Mouse (Mus musculus) thymus, postnatal 10 days (tissue): ENCODE measurements around the gene Rps6ka2.
"Not testable (repeated sequence)": the region's sequence is repeated elsewhere in the genome, so short reads cannot be mapped to it uniquely, and the experiment has no call there.

Experiments
- DNase-seq, 2 experiments: peaks; one replicate each; pipeline ENCODE4 v3.0.0; 2021; ENCODE audit warnings: low spot score in 2 of 2

Gene Rps6ka2

DNA sequence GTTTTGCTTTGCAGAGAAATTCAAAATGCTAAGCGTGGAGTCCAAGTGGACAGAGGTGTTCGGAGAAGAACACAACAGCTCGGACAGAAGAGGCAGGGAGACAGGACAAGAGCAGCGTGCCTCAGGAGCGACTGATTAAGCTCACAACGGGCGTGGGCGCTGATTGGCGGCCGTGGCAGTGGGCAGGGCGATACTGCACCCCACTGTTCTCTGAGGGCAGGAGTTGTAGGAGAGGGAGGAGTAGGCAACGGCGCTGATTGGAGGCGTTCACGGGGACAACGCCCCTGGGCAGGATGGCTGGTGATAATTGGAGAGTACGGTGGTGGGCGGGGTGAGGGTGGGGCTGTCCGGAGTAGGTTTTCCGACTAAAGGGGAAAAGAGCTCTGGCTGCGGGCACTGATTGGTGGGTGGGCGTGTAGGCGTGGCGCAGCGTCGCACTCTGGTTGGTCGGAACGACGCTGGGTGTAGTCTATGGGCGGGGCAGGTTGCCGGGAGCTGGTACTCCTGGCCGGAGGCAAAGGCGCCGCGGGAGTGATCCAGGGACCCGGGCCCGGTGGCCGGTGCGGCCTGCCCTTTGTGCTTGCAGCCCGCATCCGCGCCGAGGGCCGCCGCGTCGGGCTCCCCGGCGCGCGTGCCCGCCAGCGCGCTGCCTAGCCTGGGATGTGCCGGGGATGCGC lies at the start of gene Rps6ka2:
TSS of gene Rps6ka2 (plus strand) at position 489 of the 677 bp plus-strand sequence.
- peak; percentile 93 to 96 for DNase-seq

- DNase-seq = not testable (repeated sequence)
Observed at GRCm38 (mm10) chr17:7120835-7121234, 49.1 kb upstream of the Rps6ka2 start.

GRCm38 (mm10) chr17:7122554-7122953 lies 47.4 kb upstream of the Rps6ka2 start:
- not testable (repeated sequence) for DNase-seq

- DNase-seq = not testable (repeated sequence)
Observed at GRCm38 (mm10) chr17:7126475-7126874, 43.4 kb upstream of the Rps6ka2 start.

DNA sequence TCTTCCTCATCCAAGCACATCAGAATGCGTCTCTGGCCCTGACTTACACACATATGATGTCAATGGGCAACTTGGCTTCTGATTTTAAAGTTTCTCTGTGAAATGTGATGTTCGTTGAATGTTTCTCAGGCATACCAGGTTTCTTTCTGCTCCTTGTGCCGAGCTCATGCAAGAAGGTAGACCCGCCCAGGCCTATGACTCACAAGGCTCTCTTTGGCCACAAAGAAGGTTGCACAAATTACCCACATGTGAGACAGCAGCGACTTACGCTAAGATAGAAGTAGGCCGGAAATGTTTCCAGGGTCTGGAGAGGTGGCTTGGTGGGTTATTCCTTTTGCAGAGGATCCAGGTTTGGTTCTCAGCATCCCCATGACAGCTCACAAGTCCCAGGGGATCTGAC lies 35.9 kb upstream of the Rps6ka2 start:
- DNase-seq = not testable (repeated sequence)

DNA sequence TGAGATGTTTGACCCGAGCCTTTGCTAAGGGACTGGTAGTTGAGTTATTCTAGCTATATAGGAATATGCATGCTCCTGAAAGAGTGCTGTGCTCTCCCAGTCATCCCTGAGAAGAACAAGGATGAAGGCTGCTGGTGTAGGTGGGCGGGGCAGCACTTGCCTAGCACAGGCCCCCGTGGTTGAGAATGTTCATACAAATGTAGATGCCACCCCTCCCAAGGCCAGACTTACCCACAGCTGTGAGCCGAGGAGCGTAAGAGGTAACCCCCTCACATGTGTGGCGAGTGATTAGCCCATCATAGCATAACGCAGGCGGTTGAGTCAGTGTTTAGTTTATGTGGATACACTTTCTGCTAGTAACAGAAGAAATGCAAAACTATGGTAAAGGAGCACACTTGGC lies 34.6 kb upstream of the Rps6ka2 start:
- not testable (repeated sequence) for DNase-seq

DNA sequence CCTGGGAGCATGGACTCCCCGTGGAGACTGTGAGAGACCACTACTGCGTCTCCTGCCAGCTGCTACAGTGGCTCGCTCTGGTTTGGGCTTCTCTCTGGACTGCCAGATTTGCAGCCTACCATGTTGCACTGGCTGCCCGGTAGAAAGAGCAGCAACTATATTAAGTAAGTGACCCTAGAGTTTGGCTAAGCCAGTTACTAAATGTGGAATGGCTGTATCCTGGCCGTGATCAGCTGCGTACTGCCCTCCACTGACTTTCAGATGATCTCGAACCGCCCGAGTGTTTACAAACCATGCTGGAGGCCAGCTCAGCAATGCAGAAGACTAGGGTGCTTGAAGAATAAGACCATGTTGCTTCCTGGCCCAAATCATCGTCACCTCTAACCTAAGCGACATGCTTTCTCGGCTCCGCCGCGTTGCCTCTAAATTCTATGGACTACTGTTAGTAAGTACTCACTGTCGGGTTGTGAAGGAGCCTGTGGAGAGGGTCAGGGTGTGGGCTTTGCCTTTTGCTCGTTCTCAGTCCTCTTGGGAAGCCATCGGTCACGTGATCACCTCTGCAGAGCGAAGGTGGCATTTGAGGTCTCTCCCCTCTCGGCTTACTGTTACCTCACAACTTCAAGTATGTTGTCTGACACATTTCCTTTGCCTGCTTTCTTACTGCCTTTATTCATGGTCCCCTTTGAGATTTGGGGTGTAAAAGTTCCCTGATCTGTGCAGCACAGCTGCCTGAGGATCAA lies 31.6 kb upstream of the Rps6ka2 start:
- no peak for DNase-seq

GRCm38 (mm10) chr17:7140399-7141174 lies 29.3 kb upstream of the Rps6ka2 start:
- DNase-seq = no peak

DNA sequence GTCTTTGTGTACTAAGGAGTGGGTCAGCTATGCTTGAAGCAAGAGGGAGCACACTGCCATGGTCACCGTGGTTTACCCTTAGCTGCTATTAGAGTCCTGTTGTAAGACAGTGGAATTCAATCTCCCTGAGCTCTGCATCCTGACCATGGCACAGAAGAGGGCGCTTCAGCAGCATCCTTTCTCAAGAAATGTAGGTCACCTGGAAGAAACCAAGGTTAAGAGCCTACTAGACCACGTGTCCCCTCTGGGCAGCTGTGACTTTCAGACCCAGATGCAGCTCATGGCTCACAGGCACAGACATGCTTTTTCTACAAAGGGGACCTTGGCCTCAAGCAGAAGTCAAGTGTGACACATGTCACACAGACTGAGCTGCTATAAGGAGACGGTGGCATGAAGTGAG lies 27.5 kb upstream of the Rps6ka2 start:
- DNase-seq = peak; percentile 25 to 32

GRCm38 (mm10) chr17:7143885-7144518 lies 25.9 kb upstream of the Rps6ka2 start:
- DNase-seq = no peak

DNA sequence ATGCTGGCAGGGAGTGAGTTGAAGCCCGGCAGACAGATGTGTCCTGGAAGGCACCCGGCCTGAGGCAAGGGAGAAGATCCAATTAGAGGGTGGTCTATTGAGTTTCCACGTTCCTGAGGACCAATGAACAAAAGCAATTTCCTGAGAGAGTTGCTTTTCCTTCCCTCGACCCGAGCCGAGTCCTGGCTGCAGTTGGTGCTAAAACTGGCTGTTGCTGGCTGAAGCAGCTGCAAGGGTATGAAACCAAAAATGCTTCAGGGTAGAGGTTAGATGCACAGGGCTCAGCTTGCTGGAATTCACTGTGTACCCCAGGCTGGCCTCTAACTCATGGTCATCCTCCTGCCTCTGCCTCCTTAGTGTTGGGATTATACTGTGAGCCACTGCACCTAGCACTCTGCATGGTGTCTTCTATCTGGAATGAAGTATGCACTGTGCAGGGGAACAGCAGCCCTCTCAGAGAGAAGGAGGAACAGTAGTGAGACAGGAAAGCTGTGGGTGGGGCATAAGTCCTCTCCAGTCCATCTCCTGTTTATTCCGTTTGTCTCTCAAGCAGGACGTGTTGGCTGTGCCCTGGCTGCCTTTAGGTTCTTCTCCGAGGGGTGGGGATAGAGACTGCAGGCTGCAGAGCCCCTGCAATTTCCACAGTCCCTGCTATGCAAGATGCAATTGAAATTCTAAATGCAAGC lies 24.4 kb upstream of the Rps6ka2 start:
- DNase-seq = no peak

GRCm38 (mm10) chr17:7146479-7146878 lies 23.4 kb upstream of the Rps6ka2 start:
- no peak for DNase-seq

GRCm38 (mm10) chr17:7147920-7148321 lies 22.0 kb upstream of the Rps6ka2 start:
- DNase-seq = peak in 1 of 2 experiments; percentile 11

GRCm38 (mm10) chr17:7149328-7150195 lies 20.4 kb upstream of the Rps6ka2 start:
- DNase-seq = no peak

- no peak for DNase-seq
Observed at GRCm38 (mm10) chr17:7151446-7152100, 18.3 kb upstream of the Rps6ka2 start.

- no peak for DNase-seq
Observed at GRCm38 (mm10) chr17:7152662-7153061, 17.3 kb upstream of the Rps6ka2 start.

DNA sequence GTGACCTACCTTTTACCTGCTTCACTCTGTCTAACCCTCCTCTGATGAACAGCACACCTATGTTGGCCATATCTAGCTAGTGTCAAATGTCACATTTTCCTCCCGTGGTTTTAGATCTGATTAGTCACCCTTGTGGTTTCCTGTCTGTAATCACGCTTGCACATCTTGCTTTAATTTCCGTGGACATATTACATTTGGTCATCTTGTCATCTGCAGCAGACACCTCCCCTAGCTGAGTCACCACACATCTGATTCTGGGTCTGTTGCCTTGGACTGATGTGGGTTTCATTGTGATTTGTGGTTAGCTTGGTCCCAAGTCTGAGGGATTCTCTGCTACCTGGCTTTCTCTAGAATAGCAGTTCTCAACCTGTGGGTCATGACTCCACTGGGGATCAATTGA lies 6.0 kb upstream of the Rps6ka2 start:
- DNase-seq = no peak

- no peak for DNase-seq
Observed at GRCm38 (mm10) chr17:7165524-7165923, 4.4 kb upstream of the Rps6ka2 start.

DNA sequence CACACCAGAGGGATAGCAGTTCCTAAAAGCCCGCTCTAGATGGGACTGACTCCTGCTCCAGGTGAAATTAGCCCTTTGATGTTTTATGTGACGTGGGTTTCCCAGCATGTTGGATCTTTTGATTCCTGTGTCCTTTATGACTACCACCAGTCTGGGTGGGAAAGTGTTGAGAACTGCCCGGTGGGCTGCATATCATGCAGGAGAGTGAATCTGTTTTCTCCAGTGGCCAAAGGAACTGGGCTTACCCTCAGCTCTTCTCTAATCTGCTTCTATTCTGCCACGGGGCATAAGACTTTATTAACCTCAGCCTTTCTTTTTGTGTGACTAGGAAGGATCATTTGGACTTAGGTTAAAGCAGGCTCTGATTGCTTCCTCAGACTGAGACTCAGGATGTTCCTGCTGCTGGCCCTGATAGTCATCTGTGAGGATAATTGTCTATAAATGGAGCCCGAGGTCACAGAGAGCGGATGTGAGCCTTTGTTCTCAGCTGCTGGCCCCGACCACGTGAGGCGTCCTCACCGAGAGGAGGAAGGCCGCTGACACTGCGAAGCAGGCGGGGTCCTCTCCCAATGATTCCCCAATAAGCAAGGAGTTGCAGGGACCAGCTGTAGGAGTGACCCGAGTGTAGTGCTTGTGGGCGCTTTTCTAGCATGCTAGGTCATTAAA lies 821 bp upstream of the Rps6ka2 start:
- peak; percentile 31 to 39 for DNase-seq
